Mouse (Mus musculus) lung, postnatal 25 days (tissue): ENCODE measurements around the gene Lgals3bp.

Experiments
- DNase-seq: peaks from one replicate; pipeline ENCODE4 v3.0.0; 2022; ENCODE audit warnings: low spot score

Gene Lgals3bp

DNA sequence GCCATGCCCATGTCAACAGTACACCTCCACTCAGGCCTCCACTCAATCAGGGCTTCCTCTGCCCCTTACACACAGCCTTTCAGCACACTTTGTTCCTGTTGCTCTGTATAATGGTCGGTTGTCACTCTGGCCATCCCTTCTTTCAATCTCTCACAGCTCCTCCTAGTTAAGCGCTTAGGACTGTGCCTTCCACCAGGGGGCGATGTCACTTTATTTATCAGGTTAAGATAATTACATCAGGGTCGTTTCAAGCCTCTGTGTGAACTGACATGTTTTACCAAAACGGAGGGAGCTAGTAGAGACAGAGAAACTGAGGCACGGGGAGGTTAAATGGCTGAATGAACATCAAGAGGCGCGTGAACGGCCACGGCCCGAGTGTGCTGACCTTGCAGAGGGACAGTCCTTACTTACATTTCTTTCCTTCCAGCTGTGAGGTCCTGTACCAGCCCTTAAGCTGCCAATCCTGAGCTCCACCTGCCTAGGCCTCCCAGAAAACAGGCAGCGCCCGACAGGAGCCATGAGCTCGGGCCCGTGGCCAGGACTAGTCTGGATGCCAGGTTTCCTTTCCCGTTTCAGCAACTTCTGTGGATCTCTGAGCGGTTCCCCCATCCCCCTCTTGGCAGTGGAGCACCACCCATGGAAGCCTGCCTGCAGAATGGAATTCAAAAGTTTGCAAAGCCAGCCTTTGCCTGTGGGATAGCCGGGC is 21.5 kb upstream of the Lgals3bp start:
- peak; percentile 78 for DNase-seq

DNA sequence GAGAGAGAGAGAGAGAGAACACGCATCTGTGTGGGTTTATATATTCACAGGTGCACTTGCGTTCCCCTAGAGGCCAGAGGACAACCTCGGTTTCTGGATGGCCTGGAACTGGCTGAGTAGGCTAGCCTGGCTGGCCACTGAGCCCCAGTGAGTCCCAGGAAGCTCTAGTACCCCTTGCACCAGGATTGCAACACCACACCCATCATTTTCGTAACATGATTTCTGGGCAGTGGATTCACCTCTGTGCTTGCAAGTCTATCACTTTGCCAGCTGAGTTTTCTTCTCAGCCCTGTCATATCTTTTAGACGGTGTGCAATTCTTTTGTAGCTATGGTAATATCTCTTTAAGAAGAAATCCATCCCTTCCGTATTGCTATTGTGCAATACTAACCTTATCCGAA is 18.4 kb upstream of the Lgals3bp start:
- DNase-seq, result no peak

DNA sequence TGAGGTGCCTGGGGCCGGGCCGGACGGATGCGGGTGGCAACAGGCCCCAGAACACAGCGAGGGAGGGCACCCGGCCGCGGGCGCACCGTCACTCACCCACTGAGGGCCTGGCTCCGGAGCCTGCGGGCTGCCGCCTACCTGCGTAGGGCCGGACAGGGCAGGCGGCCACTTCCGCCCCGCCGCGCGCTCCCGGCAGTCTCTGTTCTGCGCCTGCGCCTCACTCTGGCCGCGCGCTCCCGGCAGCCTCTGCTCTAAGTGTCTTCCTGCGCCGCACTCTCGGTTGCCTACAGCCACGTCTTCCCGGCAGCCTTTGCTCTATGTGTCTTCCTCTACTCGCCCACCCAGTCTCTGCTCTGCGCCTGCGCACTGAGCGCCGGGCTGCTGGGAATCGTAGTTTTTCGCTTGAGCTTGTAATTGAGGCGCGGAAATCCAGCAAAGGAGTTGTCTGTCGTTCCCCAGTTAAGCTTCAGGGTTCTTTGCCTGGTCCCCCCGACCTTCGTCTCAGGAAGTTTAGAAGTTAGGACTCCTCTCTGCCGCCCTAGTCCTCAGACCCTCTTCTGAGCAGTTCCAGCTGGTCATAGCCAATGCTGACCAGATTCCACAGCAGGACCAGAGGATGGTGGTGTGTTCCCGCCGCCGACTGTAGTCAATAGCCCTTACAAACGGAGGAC is 17.1 kb upstream of the Lgals3bp start, which contains the start of gene Cant1:
Gene Cant1, minus strand, starts transcription at position 253 of the 671 bp plus-strand sequence.
- peak; percentile 99 for DNase-seq

DNA sequence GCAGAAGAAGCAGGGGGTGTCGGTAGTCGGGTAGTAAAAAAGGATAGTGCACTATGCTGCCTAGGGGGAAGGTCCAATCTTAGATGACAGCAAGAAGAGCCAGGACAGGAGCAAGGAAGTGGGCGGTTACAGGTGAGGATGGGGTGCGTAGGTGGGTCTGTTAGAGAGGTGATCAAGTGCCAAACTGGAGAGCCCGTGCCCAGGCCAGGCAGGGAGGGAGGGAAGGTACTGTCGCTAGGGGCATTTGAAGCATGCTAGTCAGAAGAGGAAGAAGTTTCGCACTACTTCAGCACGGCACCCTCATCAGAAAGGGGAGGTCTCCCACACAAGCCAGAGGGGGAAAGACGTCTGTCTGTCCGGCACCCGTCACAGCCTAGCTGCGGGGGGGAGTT is 16.5 kb upstream of the Lgals3bp start:
- no peak for DNase-seq

DNA sequence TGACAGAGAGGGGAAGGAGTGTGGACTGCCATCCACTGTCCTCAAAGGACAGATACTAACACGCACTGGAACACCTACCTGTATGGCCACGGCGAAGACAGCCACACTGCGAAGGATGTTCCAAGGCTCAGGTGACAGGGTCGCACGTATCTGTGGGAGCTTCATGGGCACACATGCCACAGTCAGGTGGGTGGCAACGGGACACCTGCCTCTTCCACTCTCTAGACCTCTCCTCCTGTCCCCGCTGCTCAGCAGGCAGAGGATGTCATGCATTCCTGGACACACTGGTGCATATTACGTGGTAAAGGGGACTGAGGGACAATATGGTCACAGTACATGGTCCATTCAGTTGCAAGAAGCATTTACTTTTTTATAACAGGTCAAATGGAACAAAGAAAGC is 15.6 kb upstream of the Lgals3bp start:
- DNase-seq, result no peak

DNA sequence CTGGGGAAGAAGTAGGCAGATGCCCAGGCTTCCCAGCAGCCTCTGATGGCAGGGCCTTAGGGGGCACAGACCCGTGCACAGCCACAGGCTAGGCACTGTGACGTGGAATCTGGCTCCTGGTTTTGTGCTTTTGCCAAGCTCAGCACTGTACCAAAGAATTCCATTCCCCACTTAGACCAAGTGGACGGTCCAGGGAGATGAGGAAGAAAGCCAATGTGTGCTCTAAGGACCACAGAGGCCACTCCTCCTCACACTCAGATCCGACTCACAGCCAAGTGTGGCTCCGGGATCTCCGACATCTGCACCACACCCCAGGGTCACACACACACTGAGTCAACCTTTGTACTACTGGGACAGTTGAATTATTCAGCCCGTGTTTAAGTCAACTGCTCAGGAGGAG is 14.2 kb upstream of the Lgals3bp start:
- DNase-seq, result peak; percentile 28

DNA sequence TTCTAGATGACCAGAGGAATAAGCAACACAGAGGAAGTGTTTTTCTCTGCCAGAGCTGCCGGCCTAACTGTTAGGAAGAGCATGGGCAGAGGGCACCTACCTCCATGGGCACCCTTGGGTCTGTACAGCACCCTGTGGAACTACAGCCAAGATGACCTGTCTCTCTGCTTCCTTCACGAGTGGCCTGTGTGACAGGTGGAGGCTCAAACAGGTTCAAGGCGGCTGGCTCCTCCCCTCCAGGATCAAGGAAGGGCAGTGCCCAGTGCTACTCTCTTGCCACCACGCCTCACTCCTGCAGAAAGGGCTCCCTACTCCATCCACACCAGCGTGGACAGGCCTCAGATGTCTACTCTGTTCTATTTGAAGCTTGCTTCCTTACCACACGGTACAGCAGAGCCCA is 13.7 kb upstream of the Lgals3bp start:
- peak; percentile 29 for DNase-seq

DNA sequence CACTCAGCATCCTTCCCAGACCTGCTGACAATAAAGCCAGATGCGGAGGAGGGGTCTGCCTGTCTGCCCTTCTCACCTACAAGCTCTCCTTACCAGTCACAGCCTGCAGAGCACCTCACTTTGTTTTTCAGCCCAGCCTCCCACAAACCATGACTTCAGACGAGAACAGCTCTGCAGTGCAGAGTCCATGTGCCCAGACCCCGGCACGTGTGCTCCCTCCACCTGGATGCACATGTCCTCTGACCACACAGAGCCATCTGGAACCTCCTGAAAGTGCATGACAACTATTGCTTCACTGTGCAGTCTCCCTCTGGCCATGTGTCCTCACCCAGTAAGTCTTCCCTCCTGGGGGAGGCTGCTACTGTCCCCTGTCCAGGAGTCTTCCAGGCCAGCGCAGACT is 12.4 kb upstream of the Lgals3bp start:
- DNase-seq, result no peak

DNA sequence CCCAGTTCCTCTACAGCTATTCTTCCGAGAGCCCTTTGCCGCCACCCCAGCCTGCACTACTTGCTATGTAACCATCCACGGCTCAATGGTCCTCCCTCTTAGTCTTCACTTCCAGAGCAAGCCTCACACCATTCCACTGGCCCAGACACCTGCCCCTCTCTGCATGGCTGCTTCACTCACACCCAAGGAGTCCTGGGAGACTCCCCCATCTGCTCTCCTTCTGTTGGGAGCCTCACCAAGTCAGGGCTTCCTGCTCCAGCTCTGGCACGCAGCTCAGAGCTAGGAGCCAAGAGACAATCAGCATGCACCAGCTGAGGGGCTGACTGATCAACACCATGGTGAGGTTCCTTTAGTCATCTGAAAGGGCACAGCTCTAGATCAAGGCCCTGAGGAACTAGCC is 11.2 kb upstream of the Lgals3bp start:
- DNase-seq, result no peak

DNA sequence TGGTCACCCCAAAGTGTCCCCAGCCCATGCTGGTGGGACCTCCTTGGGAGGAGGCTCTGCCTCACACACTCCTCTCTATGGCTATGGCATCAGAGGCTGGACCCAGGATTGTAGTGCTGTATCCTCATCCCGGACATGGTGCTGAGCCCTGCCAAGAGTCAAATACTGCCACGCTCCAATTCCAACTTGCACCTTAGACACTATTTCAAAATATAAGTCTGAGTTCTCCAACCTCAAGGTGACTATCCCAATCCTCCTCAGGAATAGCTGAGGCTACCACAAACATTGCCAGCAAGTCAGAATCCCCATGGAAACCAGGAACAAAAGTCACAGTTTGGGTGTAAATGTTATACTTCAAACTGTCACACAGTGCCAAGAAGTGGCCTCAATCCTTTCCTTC is 10.7 kb upstream of the Lgals3bp start:
- DNase-seq, result no peak

DNA sequence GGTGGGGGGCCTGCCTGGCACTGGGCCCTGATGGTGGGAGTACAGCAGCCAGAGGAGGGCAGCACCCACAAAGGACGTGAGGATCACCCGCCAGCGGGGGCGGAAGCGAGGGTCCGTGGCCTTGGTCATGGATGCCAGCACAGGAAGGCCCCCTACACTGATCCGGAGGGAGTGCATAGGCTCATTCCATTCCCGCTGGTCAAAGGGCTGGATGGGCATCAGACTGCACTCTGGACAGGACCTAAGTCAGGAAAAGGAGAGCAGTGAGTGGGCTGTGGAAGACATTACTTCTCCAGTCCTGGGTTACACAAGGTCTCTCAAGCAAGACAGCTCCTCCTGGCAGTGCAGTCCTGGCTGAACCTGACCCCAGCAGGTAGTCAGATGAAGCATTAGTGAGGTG is 9.4 kb upstream of the Lgals3bp start:
- DNase-seq, result no peak

DNA sequence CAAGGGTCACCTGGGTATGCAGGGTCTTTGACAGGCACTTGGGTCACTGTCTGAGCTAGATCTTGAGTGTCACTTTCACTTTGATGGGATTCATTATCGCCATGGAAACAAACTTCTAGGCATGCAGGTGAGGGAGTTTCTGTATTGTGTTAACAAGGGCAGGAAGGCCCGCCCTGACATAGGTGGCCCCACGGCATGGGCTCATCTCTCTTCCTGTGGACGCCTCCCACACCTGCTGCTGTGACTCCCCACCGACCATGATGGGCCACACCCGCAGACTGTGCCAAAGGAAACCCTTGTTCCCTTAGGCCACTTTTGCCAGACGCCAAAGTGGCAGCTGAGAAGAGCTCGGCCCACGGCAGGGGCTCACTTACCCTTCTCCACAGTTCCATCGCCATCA is 8.6 kb upstream of the Lgals3bp start:
- DNase-seq, result no peak

DNA sequence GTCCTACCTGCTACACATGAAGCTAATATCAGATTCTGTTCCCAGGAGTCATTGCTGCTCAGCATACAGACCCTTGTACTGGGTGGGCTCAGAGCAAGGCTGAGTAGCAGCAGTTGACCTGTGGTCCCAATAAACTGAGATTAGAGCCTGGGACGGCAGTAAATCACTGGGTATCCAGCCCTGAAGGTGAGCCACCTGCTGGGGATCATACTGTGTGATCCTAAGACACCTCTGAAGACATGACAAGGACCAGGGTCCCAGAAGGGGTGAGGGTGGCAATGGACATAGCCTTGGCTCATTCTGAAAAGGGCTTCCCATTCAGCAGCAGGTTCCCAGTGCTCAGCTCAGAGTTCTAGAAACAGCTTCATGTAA is 8.2 kb upstream of the Lgals3bp start:
- DNase-seq, result no peak

DNA sequence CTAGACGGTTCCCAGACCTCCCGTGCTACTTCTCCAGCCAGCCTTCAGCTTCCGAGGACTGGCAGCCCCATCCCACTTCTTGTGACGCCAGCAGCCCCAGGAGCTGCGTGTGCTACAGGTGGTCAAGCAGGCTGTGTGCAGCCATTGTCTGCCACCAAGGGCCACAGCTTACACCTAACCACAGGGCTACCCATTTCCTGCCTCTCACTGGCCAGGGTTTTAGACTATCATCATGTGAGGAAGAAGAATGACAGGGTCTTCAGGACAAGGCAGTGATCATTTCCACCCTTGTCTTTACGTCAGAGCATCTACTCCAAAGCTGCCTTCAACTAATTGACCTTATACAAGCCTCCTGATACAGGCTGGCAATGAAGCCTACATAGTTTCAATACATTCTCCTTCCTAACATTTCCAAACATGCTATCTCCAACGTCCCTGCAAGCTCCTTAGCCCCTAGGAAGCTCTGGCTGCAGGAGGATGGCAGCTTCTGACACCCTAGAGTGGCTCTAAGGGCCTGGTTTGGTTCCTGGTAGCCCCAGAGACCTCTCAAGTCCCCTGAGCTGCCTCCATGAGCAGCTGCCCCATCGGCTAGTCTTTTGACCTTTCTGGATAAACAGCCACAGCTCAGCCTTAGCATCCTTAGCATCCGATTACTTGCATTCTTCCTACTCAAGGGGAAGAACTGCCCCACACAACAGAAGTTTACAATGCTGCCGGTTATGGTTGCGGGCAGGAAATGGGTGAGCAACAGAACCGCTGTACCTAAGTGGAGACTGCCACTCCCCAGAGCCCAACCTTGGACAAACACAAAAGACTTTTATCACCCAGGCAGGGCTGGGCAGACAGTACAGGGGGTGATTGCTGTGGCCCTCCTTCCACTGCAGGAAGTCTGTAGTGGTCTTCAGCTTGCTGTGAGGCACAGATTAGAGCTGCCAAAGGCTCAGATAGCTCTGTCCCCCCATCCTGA is 7.5 kb upstream of the Lgals3bp start:
- DNase-seq, result no peak

DNA sequence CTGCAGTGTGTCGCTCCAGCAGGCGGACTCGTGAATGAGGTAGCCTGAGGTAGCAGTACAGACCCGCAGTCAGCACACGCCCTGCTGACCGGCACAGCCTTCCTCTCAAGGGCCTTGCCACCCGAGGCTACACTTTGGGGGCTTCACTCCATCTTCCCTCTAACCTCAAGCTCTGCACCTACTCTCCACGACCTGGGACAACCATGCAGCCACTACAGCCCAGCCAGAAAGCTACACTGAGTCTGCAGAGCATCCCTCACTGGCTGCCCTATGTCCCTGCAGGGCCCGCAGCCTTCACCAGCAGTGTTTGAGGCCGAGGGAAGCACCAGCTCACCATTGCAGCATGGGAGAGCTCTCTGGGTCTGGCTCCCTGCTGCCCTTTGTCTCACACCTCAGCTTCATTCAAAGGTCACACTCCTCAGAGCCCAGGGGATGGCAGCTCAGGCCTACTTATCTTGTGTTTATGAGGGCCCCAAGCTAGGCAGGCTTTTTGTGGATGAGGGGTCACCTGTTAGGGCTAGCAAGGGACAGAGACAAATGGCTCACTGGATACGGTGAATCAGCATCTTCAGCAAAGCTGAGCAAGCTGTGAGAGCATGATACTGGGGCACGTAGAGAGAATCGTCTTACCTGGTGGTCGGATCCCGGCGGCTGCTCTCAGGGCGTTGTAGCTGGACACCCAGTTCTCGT is 6.3 kb upstream of the Lgals3bp start:
- no peak for DNase-seq

DNA sequence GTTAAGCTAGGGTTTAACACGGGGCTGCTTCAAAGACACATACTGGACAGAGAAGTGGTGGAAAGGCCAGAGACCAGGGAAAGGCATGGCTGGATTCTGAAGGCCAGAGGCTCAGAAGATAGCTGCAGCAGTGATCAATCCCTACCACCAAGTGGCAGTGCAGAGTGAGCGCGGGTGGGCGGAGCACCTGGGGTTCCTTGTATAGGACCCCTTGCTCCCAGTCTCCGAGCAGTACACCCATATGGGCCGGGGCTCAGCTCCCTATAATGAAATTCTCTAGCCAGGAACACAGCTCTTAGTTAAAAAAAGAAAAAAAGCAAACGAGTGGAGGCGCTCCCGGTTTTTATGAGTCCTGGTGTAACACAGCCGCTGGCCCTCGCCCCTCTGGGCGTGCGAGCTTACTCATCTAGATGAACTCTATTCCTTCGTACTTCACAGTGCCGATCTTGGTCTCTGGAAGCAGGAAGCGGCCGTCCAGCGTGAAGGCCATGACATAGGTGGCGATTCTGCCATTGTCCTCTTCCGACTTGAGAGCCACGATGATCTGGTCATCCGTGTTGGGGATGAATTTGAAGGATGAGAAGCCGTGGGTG is 5.5 kb upstream of the Lgals3bp start:
- DNase-seq, result no peak

DNA sequence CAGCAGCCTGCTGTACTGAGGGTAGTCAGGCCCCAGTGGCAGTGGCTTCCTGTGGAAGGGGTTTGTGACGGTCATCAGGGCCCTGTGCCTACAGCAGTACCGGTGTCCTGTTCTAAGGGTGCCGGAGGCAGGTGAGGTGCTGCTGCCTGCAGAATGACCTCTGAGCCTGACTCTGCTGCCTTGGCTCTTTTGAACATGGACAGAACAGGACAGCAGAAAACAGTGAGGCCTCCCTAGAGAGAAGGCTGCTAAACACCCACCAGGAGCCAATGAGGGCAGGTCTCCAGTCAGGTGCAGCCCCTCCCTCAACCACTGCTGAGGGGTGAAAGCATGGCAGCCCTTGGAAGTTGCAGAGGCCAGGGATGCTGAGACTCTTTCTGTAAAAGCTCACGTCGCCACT is 4.6 kb upstream of the Lgals3bp start:
- DNase-seq, result no peak

DNA sequence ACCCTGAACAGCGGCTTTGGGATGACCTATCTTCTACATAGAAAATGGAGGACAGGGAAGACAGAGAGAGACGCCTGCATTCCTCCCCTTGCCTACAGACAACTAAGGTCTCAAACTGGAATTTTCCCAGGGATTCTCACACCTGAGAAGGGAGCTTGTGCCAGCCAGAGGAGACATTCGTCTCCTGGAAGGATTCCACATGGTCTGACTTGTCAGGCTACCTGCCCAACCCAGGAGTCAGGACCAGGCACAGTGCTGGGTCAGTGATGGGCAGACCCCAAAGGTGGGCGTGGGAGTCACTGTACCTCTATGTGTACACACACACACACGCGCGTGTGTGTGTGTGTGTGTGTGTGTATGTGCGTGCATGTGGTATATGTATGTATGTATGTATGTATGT is 3.4 kb upstream of the Lgals3bp start:
- DNase-seq, result no peak

DNA sequence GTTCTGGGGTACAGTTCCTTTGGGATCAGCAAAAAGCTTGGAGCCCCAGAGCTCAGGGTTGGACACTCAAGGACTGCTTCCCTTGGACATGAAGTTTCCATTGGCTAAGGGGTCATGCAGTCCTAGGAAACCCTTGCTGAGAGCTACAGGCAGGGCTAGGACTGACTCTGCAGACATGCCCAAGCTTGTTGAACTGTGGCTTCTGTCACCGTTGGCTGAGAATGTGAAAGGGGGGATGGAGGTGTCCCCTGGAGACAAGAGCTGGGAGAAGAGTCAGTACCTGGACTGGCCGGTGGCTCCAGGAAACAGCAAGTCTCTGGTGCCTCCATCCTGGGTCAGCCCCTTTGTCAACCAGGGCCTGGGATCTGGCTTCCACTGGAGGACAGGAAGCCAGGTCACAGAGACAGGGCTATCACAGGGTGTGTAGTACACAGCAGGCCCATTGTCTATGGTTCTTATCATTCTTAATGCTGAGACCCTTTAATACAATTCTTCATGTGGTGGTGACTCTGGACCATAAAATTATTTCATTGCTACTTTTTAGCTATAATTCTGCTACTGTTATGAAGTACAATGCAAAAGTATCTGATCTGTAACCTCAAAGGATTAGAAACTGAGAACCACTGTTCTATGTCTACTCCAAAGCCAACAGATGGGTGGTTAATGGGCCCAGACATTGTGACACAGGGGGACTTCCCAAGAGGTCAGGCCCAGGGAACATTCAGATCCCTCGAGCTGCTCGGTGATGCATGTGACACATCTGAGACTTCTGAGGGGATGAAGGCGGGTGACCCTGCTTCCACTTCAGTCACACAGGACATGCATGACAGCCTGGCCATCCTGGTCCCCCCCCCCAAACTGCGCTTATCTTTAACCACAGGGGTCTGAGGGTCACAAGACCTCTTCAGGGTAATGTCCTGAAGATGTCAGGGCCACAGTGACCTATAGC is 2.3 kb upstream of the Lgals3bp start:
- no peak for DNase-seq

DNA sequence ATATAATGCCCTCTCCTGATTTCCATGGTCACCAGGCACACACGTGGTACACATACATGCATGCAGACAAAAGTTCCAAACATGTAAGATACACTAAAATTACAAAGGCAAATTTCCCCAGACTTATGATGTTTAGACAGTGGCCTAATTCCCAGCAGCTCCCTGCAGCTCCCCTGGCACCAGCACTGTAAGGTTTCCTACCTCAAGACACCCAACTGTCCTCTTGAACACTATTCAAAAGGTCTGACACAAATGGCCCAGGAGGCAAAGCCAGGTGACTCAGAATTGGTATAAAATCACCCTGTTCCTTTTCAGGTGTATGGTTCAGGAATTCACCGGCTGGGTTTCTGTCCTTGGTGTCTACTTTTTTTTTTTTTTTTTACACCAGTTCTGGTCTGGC is 1.3 kb upstream of the Lgals3bp start:
- no peak for DNase-seq

DNA sequence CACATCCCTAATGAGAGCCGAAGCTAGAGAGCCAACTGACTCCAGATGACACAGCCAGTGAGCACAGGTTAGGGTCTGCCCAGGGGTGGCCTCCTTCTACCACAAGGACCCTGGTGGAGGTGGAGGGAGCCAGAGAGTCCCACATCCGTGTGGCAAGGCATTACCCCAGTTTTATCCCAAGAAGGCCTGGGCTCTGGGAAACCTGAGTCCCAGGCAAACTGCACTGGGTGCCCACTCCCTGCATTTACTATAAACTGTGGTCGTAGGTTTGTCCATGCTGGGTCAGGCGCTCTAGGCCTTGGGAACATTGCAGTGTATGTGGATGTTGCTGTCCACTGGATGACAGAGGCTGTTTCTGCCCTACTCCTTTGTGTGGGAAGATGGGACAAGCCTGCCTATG is 697 bp downstream of the Lgals3bp start:
- no peak for DNase-seq
